Mouse (Mus musculus) E14TG2a.4 (cell line): ENCODE data around the gene Dpyd.

Experiments
- H3K27me3 ChIP-seq: 2 replicates; pipeline ENCODE4 v1.6.1; 2014; ENCODE audit warnings: low read length, control low read depth; ENCODE audit not compliant: insufficient read depth
- H3K36me3 ChIP-seq: 2 replicates; pipeline ENCODE4 v1.6.1; 2014; ENCODE audit warnings: low read length, control low read depth; ENCODE audit not compliant: insufficient read depth
- H3K4me1 ChIP-seq: replicated peaks from 2 replicates; pipeline ENCODE4 v1.6.1; 2014; ENCODE audit warnings: low read depth, low read length, control low read depth
- H3K4me3 ChIP-seq: replicated peaks from 2 replicates; pipeline ENCODE4 v1.5.1; 2014; ENCODE audit warnings: mild to moderate bottlenecking, low read length
- H3K9me3 ChIP-seq: 2 replicates; pipeline ENCODE4 v1.6.1; 2014; ENCODE audit warnings: low read length, control low read depth
- CTCF ChIP-seq: conservative IDR thresholded peaks from 2 replicates; pipeline ENCODE4 v1.5.1; 2014; ENCODE audit warnings: low read length
- NANOG ChIP-seq: IDR thresholded peaks from 2 replicates; pipeline ENCODE4 v1.6.1; 2014; ENCODE audit warnings: borderline replicate concordance, low read length, mixed read lengths
- POU5F1 ChIP-seq: IDR thresholded peaks from 2 replicates; pipeline ENCODE4 v1.6.1; 2014; ENCODE audit warnings: low read length, borderline replicate concordance

Dpyd gene

DNA sequence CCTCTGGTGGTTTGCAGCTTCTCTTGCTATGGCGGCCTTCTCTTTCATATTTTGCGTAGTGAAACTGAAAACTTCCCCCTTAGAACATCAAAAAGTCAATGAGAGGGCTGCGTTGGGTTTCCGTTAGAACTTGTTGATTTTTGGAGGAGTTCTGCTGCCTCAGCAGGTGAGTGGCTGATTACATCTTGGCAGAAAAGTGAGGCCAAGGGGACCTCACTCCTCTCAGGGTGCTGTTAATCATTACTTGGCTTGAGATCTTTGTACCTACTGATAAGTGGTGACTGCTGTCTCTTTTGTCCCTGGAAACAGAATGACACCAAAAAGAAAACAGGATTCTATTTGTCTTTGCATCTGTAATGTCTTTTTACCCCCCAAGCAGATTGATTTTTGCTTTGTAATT is 32.9 kb downstream of the Dpyd start:
- peaks cover 13% of the 10 kb centered on the region for H3K9me3 ChIP-seq
- H3K4me3 ChIP-seq, result no peak overlapping the region
- H3K4me1 ChIP-seq, result no peaks in the 10 kb centered on the region
- no peaks in the 10 kb centered on the region for H3K27me3 ChIP-seq
- H3K36me3 ChIP-seq, result no peaks in the 10 kb centered on the region
- no peak for TF ChIP-seq POU5F1
- TF ChIP-seq CTCF, result no peak
- no peak for TF ChIP-seq NANOG

GRCm38 (mm10) chr3:118595693-118596092 is 33.8 kb downstream of the Dpyd start:
- Histone ChIP-seq H3K36me3 (no peaks in the 10 kb centered on the region), H3K4me1 (no peaks in the 10 kb centered on the region), H3K9me3 (peaks cover 6% of the 10 kb centered on the region), H3K4me3 (no peak overlapping the region), H3K27me3 (no peaks in the 10 kb centered on the region)
- no peak for TF ChIP-seq CTCF
- no peak for TF ChIP-seq POU5F1
- TF ChIP-seq NANOG, result no peak

DNA sequence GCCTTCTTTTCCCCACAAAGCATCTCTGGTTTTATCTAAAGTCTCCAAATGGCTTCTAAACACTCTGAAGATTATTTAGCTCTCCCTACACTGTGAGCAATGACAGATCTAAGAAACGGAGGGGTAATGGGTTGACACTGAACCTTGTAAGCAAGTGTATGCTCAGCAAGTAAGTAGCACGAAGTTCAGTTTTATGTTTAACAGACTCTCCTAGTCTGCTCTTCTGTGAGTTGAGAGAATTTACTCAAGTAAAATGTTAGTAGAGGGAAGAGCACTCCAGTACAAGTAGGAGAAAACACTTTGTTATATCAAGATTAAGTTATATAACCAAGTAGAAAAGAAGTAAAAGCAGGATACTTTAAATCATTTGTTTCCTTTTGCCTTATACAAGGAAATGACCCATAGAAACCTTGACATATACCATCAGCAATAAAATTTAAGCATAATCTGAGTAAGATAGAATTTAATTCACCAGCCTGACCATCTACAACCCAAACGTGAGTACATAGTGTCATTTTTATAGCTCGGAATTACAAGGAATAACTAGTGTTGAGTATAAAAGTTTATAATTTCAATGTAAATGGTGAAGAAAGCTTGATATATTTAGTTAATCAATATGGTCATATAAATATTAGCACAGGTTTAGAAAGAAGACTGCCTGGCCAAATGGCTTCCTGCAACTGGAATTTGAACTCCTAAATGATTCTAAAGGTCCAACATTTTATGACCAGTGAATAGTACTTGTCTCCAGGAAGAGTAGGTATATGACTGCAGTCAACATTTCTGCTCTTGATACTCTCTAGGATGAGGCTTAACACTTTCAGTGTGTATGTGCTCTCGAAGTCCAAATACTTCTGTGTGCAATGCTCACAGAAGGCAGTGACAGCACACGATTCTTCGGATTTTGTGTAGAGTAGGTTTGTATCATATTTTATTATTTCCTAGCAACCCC is 40.0 kb downstream of the Dpyd start:
- Histone ChIP-seq H3K4me3 (no peak overlapping the region), H3K27me3 (no peaks in the 10 kb centered on the region), H3K9me3 (no peaks in the 10 kb centered on the region), H3K36me3 (no peaks in the 10 kb centered on the region), H3K4me1 (no peaks in the 10 kb centered on the region)
- no peak for TF ChIP-seq NANOG
- no peak for TF ChIP-seq POU5F1
- TF ChIP-seq CTCF, result no peak

- no peaks in the 10 kb centered on the region for H3K36me3 ChIP-seq
- TF ChIP-seq CTCF, result no peak
- TF ChIP-seq POU5F1, result no peak
- no peak for TF ChIP-seq NANOG
- no peaks in the 10 kb centered on the region for H3K27me3 ChIP-seq
- H3K4me1 ChIP-seq, result no peaks in the 10 kb centered on the region
- no peaks in the 10 kb centered on the region for H3K9me3 ChIP-seq
- H3K4me3 ChIP-seq, result no peak overlapping the region
Measured at GRCm38 (mm10) chr3:118608708-118609107, 46.8 kb downstream of the Dpyd start.

DNA sequence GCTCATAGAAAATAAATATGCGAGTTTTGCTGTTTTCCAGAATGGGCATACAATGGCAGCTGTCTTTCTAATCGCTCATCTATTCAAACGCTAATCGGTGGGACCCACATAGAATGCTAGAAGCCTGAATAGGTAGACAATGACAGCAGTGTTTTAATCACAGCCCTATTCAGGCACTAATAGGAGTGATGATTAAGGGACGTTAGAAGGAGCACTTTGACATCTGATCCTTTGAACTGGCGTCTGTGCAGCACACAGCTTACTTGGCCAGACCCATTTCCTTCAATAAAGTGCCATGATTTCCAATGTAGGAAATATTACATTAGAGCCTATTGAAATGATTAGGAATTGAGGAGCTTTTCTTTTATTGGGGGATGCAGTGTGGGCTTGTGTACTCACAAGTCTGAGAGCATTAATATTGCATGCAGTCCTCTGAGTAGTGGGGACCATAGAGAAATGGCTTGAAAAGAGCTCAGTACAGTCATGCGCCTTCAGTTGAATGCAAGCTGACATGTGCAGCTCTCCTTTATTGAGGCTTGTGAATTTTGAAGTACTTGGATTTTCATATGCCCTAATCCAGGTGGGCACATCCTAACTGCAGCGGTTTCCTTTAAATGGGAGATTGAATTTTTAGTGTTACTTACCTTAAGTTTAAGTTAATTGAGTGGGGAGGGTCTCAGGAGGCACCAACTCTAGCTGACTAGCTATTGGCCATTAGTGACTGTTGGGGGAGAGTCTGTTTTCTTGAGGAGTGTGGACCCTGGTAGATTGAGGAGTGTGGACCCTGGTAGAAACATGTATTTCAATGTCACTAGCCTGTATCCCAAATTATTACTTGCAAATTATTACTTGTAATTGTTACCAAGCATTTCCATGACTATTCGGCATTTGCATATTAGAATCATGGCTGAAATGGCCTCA is 64.8 kb downstream of the Dpyd start:
- no peak overlapping the region for H3K4me3 ChIP-seq
- no peaks in the 10 kb centered on the region for H3K36me3 ChIP-seq
- H3K27me3 ChIP-seq, result no peaks in the 10 kb centered on the region
- no peaks in the 10 kb centered on the region for H3K9me3 ChIP-seq
- H3K4me1 ChIP-seq, result peaks cover 5% of the 10 kb centered on the region
- TF ChIP-seq NANOG (peak; percentile 92), CTCF (no peak)

DNA sequence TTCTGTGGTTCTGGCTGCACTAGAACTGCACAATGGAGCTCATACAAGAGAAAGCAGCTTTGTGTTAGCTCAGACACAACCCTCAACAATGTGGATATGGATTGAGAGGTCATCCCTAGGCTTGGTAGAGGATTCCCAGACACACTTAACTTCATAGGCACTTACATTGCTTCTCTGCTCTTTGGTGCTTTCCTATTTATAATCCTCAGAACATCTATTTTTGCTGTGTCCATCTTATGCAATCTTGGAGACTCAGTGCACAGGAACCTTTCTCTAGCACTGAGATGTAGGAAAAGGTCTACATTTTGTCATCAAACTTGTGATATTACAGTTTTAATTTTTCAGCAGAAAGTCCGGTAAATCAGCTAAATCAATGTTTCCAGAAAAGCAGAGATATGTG is 67.8 kb downstream of the Dpyd start:
- TF ChIP-seq CTCF, result no peak
- TF ChIP-seq POU5F1, result no peak
- no peak for TF ChIP-seq NANOG
- no peak overlapping the region for H3K4me3 ChIP-seq
- H3K27me3 ChIP-seq, result no peaks in the 10 kb centered on the region
- H3K9me3 ChIP-seq, result no peaks in the 10 kb centered on the region
- H3K36me3 ChIP-seq, result no peaks in the 10 kb centered on the region
- H3K4me1 ChIP-seq, result peaks cover 5% of the 10 kb centered on the region

DNA sequence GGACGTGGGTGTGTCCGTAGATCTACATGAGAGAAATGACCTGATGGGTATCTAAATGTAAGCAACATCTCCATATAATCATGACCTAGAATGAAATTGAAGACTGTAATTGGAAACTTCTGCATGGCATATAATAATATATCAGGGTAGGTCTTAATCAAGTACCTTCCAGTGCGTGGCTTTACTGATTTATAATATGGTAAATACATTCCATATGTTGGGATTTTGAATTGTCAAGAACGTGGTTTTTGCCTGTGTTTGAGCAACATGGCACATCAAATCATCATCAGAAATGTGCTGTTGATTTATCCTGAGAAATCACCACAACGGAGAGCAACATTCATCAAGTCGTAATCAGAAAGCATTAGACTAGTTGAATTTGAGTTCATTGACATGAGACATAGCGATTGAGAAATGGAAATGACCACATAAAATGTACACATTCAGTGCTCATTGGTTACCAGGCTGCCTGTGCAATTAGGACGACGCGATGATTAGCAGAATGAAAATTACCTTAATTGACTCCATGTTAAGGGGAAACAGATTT is 84.2 kb downstream of the Dpyd start:
- H3K4me1 ChIP-seq, result no peaks in the 10 kb centered on the region
- H3K9me3 ChIP-seq, result no peaks in the 10 kb centered on the region
- H3K36me3 ChIP-seq, result no peaks in the 10 kb centered on the region
- no peak overlapping the region for H3K4me3 ChIP-seq
- H3K27me3 ChIP-seq, result no peaks in the 10 kb centered on the region
- TF ChIP-seq NANOG (no peak), POU5F1 (no peak), CTCF (no peak)
